Mouse (Mus musculus): ENCODE data around the gene Cpt1c. TPM values are rescaled to one million over a fixed set of nuclear protein-coding genes. Genes with fewer than 3 reads are reported as not detected.
A peak's percentile ranks its signal among the peaks of the same experiment; 100 is the strongest.
"Not testable (repeated sequence)": the region's sequence is repeated elsewhere in the genome, so short reads cannot be mapped to it uniquely, and the experiment has no call there.

The Cpt1c gene
- polyA plus RNA-seq (2014; fragmentation: Nextera tagmentation; extraction: Ambion mirVana), result 22.0 and 25.2 TPM in 2 replicates

GRCm38 (mm10) chr7:44974383-44975116 is at the start of gene Cpt1c:
Gene Cpt1c (minus strand): TSS chr7:44974851.
- Histone ChIP-seq H3K27ac (ENCODE audit: low read depth, low read length) (peak within 1 kb of the TSS; percentile 74), H3K27me3 (ENCODE audit: control insufficient read depth, insufficient read depth, low read length) (no peaks in the 10 kb centered on the region), H3K9ac (ENCODE audit: low read length) (peak within 1 kb of the TSS; percentile 52), H3K36me3 (ENCODE audit: control insufficient read depth, insufficient read depth, low read length) (peaks cover 27% of the 10 kb centered on the region), H3K4me2 (ENCODE audit: low read depth) (peak within 1 kb of the TSS; percentile 70), H3K4me3 (ENCODE audit: low read depth, low read length) (peak within 1 kb of the TSS; percentile 40), H3K4me1 (ENCODE audit: control insufficient read depth, insufficient read depth, low read length) (peaks cover 17% of the 10 kb centered on the region), H3K9me3 (ENCODE audit: control insufficient read depth, low read length) (no peaks in the 10 kb centered on the region)
- ATAC-seq (ENCODE audit: insufficient read depth, low FRiP score, low TSS enrichment) (peak; percentile 58), DNase-seq (ENCODE audit: low spot score) (peak; percentile 86)
- whole genome bisulfite sequencing, result 2% methylated on average over 22 of the region's 22 CpGs

- H3K4me1 ChIP-seq (ENCODE audit: control insufficient read depth, insufficient read depth, low read length); ATAC-seq (ENCODE audit: insufficient read depth, low FRiP score, low TSS enrichment); DNase-seq (ENCODE audit: low spot score); H3K4me2 ChIP-seq (ENCODE audit: low read depth); H3K27ac ChIP-seq (ENCODE audit: low read depth, low read length); H3K9me3 ChIP-seq (ENCODE audit: control insufficient read depth, low read length); H3K27me3 ChIP-seq (ENCODE audit: control insufficient read depth, insufficient read depth, low read length); H3K4me3 ChIP-seq (ENCODE audit: low read depth, low read length); H3K9ac ChIP-seq (ENCODE audit: low read length): not testable (repeated sequence)
- peaks cover 12% of the 10 kb centered on the region for H3K36me3 ChIP-seq (ENCODE audit: control insufficient read depth, insufficient read depth, low read length)
- 79% methylated on average over 5 of the region's 5 CpGs for WGBS
These were observed 49.1 kb upstream of the Cpt1c start for GRCm38 (mm10) chr7:45023711-45024110.

GRCm38 (mm10) chr7:45020225-45020624 is 45.6 kb upstream of the Cpt1c start:
- DNase-seq (ENCODE audit: low spot score) (no peak), ATAC-seq (ENCODE audit: insufficient read depth, low FRiP score, low TSS enrichment) (no peak)
- Histone ChIP-seq H3K27me3 (ENCODE audit: control insufficient read depth, insufficient read depth, low read length) (no peaks in the 10 kb centered on the region), H3K4me2 (ENCODE audit: low read depth) (no peak overlapping the region), H3K27ac (ENCODE audit: low read depth, low read length) (no peak overlapping the region), H3K9me3 (ENCODE audit: control insufficient read depth, low read length) (no peaks in the 10 kb centered on the region), H3K4me3 (ENCODE audit: low read depth, low read length) (no peak overlapping the region), H3K9ac (ENCODE audit: low read length) (no peak overlapping the region), H3K36me3 (ENCODE audit: control insufficient read depth, insufficient read depth, low read length) (no peaks in the 10 kb centered on the region), H3K4me1 (ENCODE audit: control insufficient read depth, insufficient read depth, low read length) (peaks cover 5% of the 10 kb centered on the region; the same call in 1 of the 2 replicates)
- WGBS, result 70% methylated on average over 9 of the region's 9 CpGs

GRCm38 (mm10) chr7:45019031-45019571 is 44.5 kb upstream of the Cpt1c start:
- Histone ChIP-seq H3K9me3 (ENCODE audit: control insufficient read depth, low read length) (no peaks in the 10 kb centered on the region), H3K27ac (ENCODE audit: low read depth, low read length) (no peak overlapping the region), H3K4me2 (ENCODE audit: low read depth) (no peak overlapping the region), H3K36me3 (ENCODE audit: control insufficient read depth, insufficient read depth, low read length) (no peaks in the 10 kb centered on the region; the same call in 1 of the 2 replicates), H3K4me1 (ENCODE audit: control insufficient read depth, insufficient read depth, low read length) (peaks cover 12% of the 10 kb centered on the region), H3K4me3 (ENCODE audit: low read depth, low read length) (no peak overlapping the region), H3K27me3 (ENCODE audit: control insufficient read depth, insufficient read depth, low read length) (no peaks in the 10 kb centered on the region), H3K9ac (ENCODE audit: low read length) (no peak overlapping the region)
- ATAC-seq (ENCODE audit: insufficient read depth, low FRiP score, low TSS enrichment), result no peak
- WGBS, result 38% methylated on average over 8 of the region's 8 CpGs
- DNase-seq (ENCODE audit: low spot score), result no peak

- peak within 1 kb of the TSS; percentile 69 for H3K9ac ChIP-seq (ENCODE audit: low read length)
- peak within 1 kb of the TSS; percentile 76 for H3K4me3 ChIP-seq (ENCODE audit: low read depth, low read length)
- ATAC-seq (ENCODE audit: insufficient read depth, low FRiP score, low TSS enrichment) (peak; percentile 82), DNase-seq (ENCODE audit: low spot score) (peak; percentile 89)
- peaks cover 6% of the 10 kb centered on the region for H3K36me3 ChIP-seq (ENCODE audit: control insufficient read depth, insufficient read depth, low read length)
- H3K27me3 ChIP-seq (ENCODE audit: control insufficient read depth, insufficient read depth, low read length), result no peaks in the 10 kb centered on the region
- H3K9me3 ChIP-seq (ENCODE audit: control insufficient read depth, low read length), result no peaks in the 10 kb centered on the region
- H3K4me1 ChIP-seq (ENCODE audit: control insufficient read depth, insufficient read depth, low read length), result peaks cover 12% of the 10 kb centered on the region
- H3K4me2 ChIP-seq (ENCODE audit: low read depth), result peak within 1 kb of the TSS; percentile 84
- peak within 1 kb of the TSS; percentile 75 for H3K27ac ChIP-seq (ENCODE audit: low read depth, low read length)
- WGBS, result under 1% methylated on average over 32 of the region's 36 CpGs
These were observed 42.8 kb upstream of the Cpt1c start, which contains the start of gene Rras for GRCm38 (mm10) chr7:45017242-45018061. Gene Rras (plus strand): TSS chr7:45017961.

- Histone ChIP-seq H3K4me1 (ENCODE audit: control insufficient read depth, insufficient read depth, low read length) (peaks cover 12% of the 10 kb centered on the region), H3K27me3 (ENCODE audit: control insufficient read depth, insufficient read depth, low read length) (no peaks in the 10 kb centered on the region), H3K36me3 (ENCODE audit: control insufficient read depth, insufficient read depth, low read length) (peaks cover 11% of the 10 kb centered on the region), H3K27ac (ENCODE audit: low read depth, low read length) (peak overlapping the region; percentile 72), H3K9ac (ENCODE audit: low read length) (peak overlapping the region; percentile 69; the same call in 1 of the 2 replicates), H3K4me3 (ENCODE audit: low read depth, low read length) (peak overlapping the region; percentile 76), H3K4me2 (ENCODE audit: low read depth) (peak overlapping the region; percentile 84), H3K9me3 (ENCODE audit: control insufficient read depth, low read length) (no peaks in the 10 kb centered on the region)
- ATAC-seq (ENCODE audit: insufficient read depth, low FRiP score, low TSS enrichment) (no peak), DNase-seq (ENCODE audit: low spot score) (no peak)
- 2% methylated on average over 4 of the region's 4 CpGs for WGBS
These were observed 42.1 kb upstream of the Cpt1c start for GRCm38 (mm10) chr7:45016761-45017160.

GRCm38 (mm10) chr7:45015957-45016612 is 41.4 kb upstream of the Cpt1c start, which contains the start of gene Scaf1:
Gene Scaf1 (minus strand): TSS chr7:45016363.
- Histone ChIP-seq H3K4me2 (ENCODE audit: low read depth) (peak within 1 kb of the TSS; percentile 84), H3K36me3 (ENCODE audit: control insufficient read depth, insufficient read depth, low read length) (peaks cover 15% of the 10 kb centered on the region), H3K27ac (ENCODE audit: low read depth, low read length) (peak within 1 kb of the TSS; percentile 72), H3K9ac (ENCODE audit: low read length) (peak within 1 kb of the TSS; percentile 93), H3K4me1 (ENCODE audit: control insufficient read depth, insufficient read depth, low read length) (peaks cover 12% of the 10 kb centered on the region), H3K4me3 (ENCODE audit: low read depth, low read length) (peak within 1 kb of the TSS; percentile 76), H3K27me3 (ENCODE audit: control insufficient read depth, insufficient read depth, low read length) (no peaks in the 10 kb centered on the region), H3K9me3 (ENCODE audit: control insufficient read depth, low read length) (no peaks in the 10 kb centered on the region)
- ATAC-seq (ENCODE audit: insufficient read depth, low FRiP score, low TSS enrichment), result peak; percentile 90
- peak; percentile 100 for DNase-seq (ENCODE audit: low spot score)
- WGBS, result 1% methylated on average over 69 of the region's 69 CpGs

- H3K9me3 ChIP-seq (ENCODE audit: control insufficient read depth, low read length), result no peaks in the 10 kb centered on the region
- H3K27me3 ChIP-seq (ENCODE audit: control insufficient read depth, insufficient read depth, low read length), result no peaks in the 10 kb centered on the region
- peaks cover 12% of the 10 kb centered on the region for H3K4me1 ChIP-seq (ENCODE audit: control insufficient read depth, insufficient read depth, low read length)
- peak overlapping the region; percentile 76 for H3K4me3 ChIP-seq (ENCODE audit: low read depth, low read length)
- peak overlapping the region; percentile 93 for H3K9ac ChIP-seq (ENCODE audit: low read length)
- H3K36me3 ChIP-seq (ENCODE audit: control insufficient read depth, insufficient read depth, low read length), result peaks cover 17% of the 10 kb centered on the region
- DNase-seq (ENCODE audit: low spot score) (no peak), ATAC-seq (ENCODE audit: insufficient read depth, low FRiP score, low TSS enrichment) (no peak; the same call in 1 of the 2 replicates)
- 1% methylated on average over 20 of the region's 20 CpGs for WGBS
- peak overlapping the region; percentile 44; the same call in 1 of the 2 replicates for H3K27ac ChIP-seq (ENCODE audit: low read depth, low read length)
- peak overlapping the region; percentile 82 for H3K4me2 ChIP-seq (ENCODE audit: low read depth)
These were observed 40.8 kb upstream of the Cpt1c start for GRCm38 (mm10) chr7:45015344-45015956.
